Mouse (Mus musculus): ENCODE results near the gene Hist1h3d.
A peak's percentile ranks its signal among the peaks of the same experiment; 100 is the strongest.

- peak; percentile 100 for TF ChIP-seq TBP (conservative IDR thresholded peaks at IDR 0.05; ENCODE audit: low read depth, low read length)
- TF ChIP-seq CTCF (conservative IDR thresholded peaks at IDR 0.05 in 1 of 2, IDR thresholded peaks at IDR 0.05 in 1 of 2; ENCODE audit: low read depth in 2 of 2, low read length in 2 of 2): no peak
- TF ChIP-seq RAD21 (IDR thresholded peaks at IDR 0.05; ENCODE audit: low read depth, low read length): no peak
- TF ChIP-seq NRF1 (IDR thresholded peaks at IDR 0.05; ENCODE audit: low read depth, low read length): peak; percentile 62; the same call in 1 of the 2 replicates
- TF ChIP-seq JUN (IDR thresholded peaks at IDR 0.05; ENCODE audit: insufficient read depth, low read depth, low read length): no peak
- TF ChIP-seq NELFE (IDR thresholded peaks at IDR 0.05; ENCODE audit: low read depth, low read length): no peak
- no peak; the same call in 1 of the 2 replicates for TF ChIP-seq POLR2A (IDR thresholded peaks at IDR 0.05; ENCODE audit: low read depth, low read length)
- TF ChIP-seq UBTF (IDR thresholded peaks at IDR 0.05; ENCODE audit: low read depth, low read length): no peak
- no peak for TF ChIP-seq JUND (conservative IDR thresholded peaks at IDR 0.05; ENCODE audit: low read depth, low read length)
- peak; percentile 37; the same call in 1 of the 2 replicates for TF ChIP-seq EP300 (IDR thresholded peaks at IDR 0.05; ENCODE audit: low read length)
- TF ChIP-seq ETS1 (conservative IDR thresholded peaks at IDR 0.05; ENCODE audit: low read depth, low read length): no peak
- peak; percentile 98 for TF ChIP-seq ELF1 (IDR thresholded peaks at IDR 0.05; ENCODE audit: low read depth, low read length)
- peak; percentile 95 for TF ChIP-seq MAFK (IDR thresholded peaks at IDR 0.05; ENCODE audit: insufficient replicate concordance, low read length)
Measured at GRCm38 (mm10) chr13:23530181-23530900, 45.2 kb upstream of the Hist1h3d start.

All from CH12.LX (cell line).